Mouse (Mus musculus) forebrain, embryonic 11.5 days (tissue): Measurements from ENCODE around the gene Ttc25. TPM values are rescaled to one million over a fixed set of nuclear protein-coding genes. Genes with fewer than 3 reads are reported as not detected.

Experiments used
- ATAC-seq: fragments of 200-750 bp; cut with Nextera tagmentation; replicated peaks from 2 replicates; pipeline ENCODE4 v1.8.0; 2017; ENCODE audit warnings: moderate TSS enrichment; ENCODE audit not compliant: low FRiP score
- DNase-seq: peaks from one replicate; pipeline ENCODE4 v3.0.0-alpha.2; 2017; ENCODE audit warnings: low spot score
- H3K27ac ChIP-seq: fragments of 300-500 bp; sonication (generic); 2 replicates; pipeline ENCODE4 v1.5.1; 2014; ENCODE audit warnings: low read depth, low read length
- H3K27me3 ChIP-seq: fragments of 300-500 bp; sonication (generic); 2 replicates; pipeline ENCODE4 v1.6.1; 2014; ENCODE audit warnings: mild to moderate bottlenecking, low read length, mixed read lengths; ENCODE audit not compliant: control insufficient read depth, insufficient read depth
- H3K36me3 ChIP-seq: fragments of 300-500 bp; sonication (generic); 2 replicates; pipeline ENCODE4 v1.6.1; 2014; ENCODE audit warnings: mild to moderate bottlenecking, low read length, moderate library complexity, mixed read lengths; ENCODE audit not compliant: control insufficient read depth, insufficient read depth
- H3K4me1 ChIP-seq: fragments of 300-500 bp; sonication (generic); replicated peaks from 2 replicates; pipeline ENCODE4 v1.6.1; 2014; ENCODE audit warnings: low read length, mixed read lengths; ENCODE audit not compliant: control insufficient read depth, insufficient read depth
- H3K4me2 ChIP-seq: fragments of 300-500 bp; sonication (generic); 2 replicates; pipeline ENCODE4 v1.6.1; 2014; ENCODE audit warnings: low read depth, mild to moderate bottlenecking, low read length, moderate library complexity, mixed read lengths; ENCODE audit not compliant: severe bottlenecking
- H3K4me3 ChIP-seq: fragments of 300-500 bp; sonication (generic); 2 replicates; pipeline ENCODE4 v1.5.1; 2014; ENCODE audit warnings: low read depth, low read length
- H3K9ac ChIP-seq: fragments of 300-500 bp; sonication (generic); 2 replicates; pipeline ENCODE4 v1.6.1; 2014; ENCODE audit warnings: low read length
- H3K9me3 ChIP-seq: fragments of 300-500 bp; sonication (generic); 2 replicates; pipeline ENCODE4 v1.6.1; 2016; ENCODE audit warnings: low read length, mixed read lengths; ENCODE audit not compliant: control insufficient read depth
- WGBS: fragments of 180-500 bp; shearing (Covaris S2); extraction: QIAGEN DNeasy Blood & Tissue Kit; methylation state at CpG from one replicate; pipeline ENCODE4 v1.1.7; 2014; 5-methylcytosine and 5-hydroxymethylcytosine counted together
- polyA plus RNA-seq: library from polyadenylated mRNA; unstranded; fragments of >200 nt; fragmentation: Nextera tagmentation; extraction: Ambion mirVana; gene quantifications from 2 replicates; pipeline ENCODE4 v1.2.1, GENCODE M21; 2014

Gene Ttc25
- polyA plus RNA-seq = 1.3 and 1.9 TPM in 2 replicates

GRCm38 (mm10) chr11:100544832-100545745 is at the start of gene Ttc25:
TSS of gene Ttc25 (plus strand) at chr11:100545607.
- H3K27ac ChIP-seq = no peak within 1 kb of the TSS; the same call in 1 of the 2 replicates
- peak; percentile 96 for ATAC-seq
- 3% methylated on average over 28 of the region's 28 CpGs for WGBS

GRCm38 (mm10) chr11:100500241-100500640 is 45.2 kb upstream of the Ttc25 start:
- Histone ChIP-seq H3K4me1 (no peaks in the 10 kb centered on the region), H3K9ac (no peak overlapping the region), H3K27me3 (no peaks in the 10 kb centered on the region), H3K4me2 (no peak overlapping the region), H3K36me3 (peaks cover 29% of the 10 kb centered on the region; the same call in 1 of the 2 replicates), H3K27ac (no peak overlapping the region), H3K4me3 (no peak overlapping the region), H3K9me3 (no peaks in the 10 kb centered on the region)
- ATAC-seq = no peak
- DNase-seq = no peak
- WGBS = 75% methylated on average over 3 of the region's 3 CpGs

More at GRCm38 (mm10) chr11:100544832-100545745, at the start of gene Ttc25:
- Histone ChIP-seq H3K36me3 (no peaks in the 10 kb centered on the region), H3K9me3 (no peaks in the 10 kb centered on the region), H3K27me3 (no peaks in the 10 kb centered on the region), H3K4me2 (peak within 1 kb of the TSS; percentile 68), H3K4me3 (peak within 1 kb of the TSS; percentile 34), H3K9ac (peak within 1 kb of the TSS; percentile 43), H3K4me1 (peaks cover 3% of the 10 kb centered on the region; the same call in 1 of the 2 replicates)
- peak; percentile 94 for DNase-seq

GRCm38 (mm10) chr11:100500651-100501050 is 44.8 kb upstream of the Ttc25 start:
- Histone ChIP-seq H3K9ac (no peak overlapping the region), H3K27ac (no peak overlapping the region), H3K9me3 (no peaks in the 10 kb centered on the region), H3K4me3 (no peak overlapping the region), H3K36me3 (peaks cover 30% of the 10 kb centered on the region; the same call in 1 of the 2 replicates), H3K4me2 (no peak overlapping the region), H3K27me3 (no peaks in the 10 kb centered on the region), H3K4me1 (no peaks in the 10 kb centered on the region)
- DNase-seq = no peak
- 79% methylated on average over 7 of the region's 7 CpGs for WGBS
- no peak for ATAC-seq

- Histone ChIP-seq H3K36me3 (peaks cover 30% of the 10 kb centered on the region; the same call in 1 of the 2 replicates), H3K4me3 (no peak overlapping the region), H3K27ac (no peak overlapping the region), H3K27me3 (no peaks in the 10 kb centered on the region), H3K4me1 (no peaks in the 10 kb centered on the region), H3K9ac (no peak overlapping the region), H3K9me3 (no peaks in the 10 kb centered on the region), H3K4me2 (no peak overlapping the region)
- DNase-seq (no peak), ATAC-seq (no peak)
- WGBS = 11% methylated on average over 6 of the region's 6 CpGs
Measured at GRCm38 (mm10) chr11:100501321-100501720, 44.1 kb upstream of the Ttc25 start.

GRCm38 (mm10) chr11:100504990-100505660 is 40.3 kb upstream of the Ttc25 start:
- 97% methylated on average over 12 of the region's 12 CpGs for WGBS
- Histone ChIP-seq H3K4me1 (no peaks in the 10 kb centered on the region), H3K27ac (no peak overlapping the region), H3K36me3 (peaks cover 25% of the 10 kb centered on the region; the same call in 1 of the 2 replicates), H3K9ac (no peak overlapping the region), H3K4me3 (no peak overlapping the region), H3K27me3 (no peaks in the 10 kb centered on the region), H3K9me3 (no peaks in the 10 kb centered on the region), H3K4me2 (no peak overlapping the region)
- DNase-seq (no peak), ATAC-seq (no peak)

- Histone ChIP-seq H3K36me3 (peaks cover 25% of the 10 kb centered on the region; the same call in 1 of the 2 replicates), H3K4me1 (no peaks in the 10 kb centered on the region), H3K4me2 (no peak overlapping the region), H3K9ac (no peak overlapping the region), H3K4me3 (no peak overlapping the region), H3K9me3 (no peaks in the 10 kb centered on the region), H3K27me3 (no peaks in the 10 kb centered on the region), H3K27ac (no peak overlapping the region)
- ATAC-seq (no peak), DNase-seq (no peak)
- WGBS = 92% methylated on average over 8 of the region's 8 CpGs
Measured at GRCm38 (mm10) chr11:100505997-100506396, 39.4 kb upstream of the Ttc25 start.

GRCm38 (mm10) chr11:100510556-100510955 is 34.9 kb upstream of the Ttc25 start:
- peaks cover 23% of the 10 kb centered on the region; the same call in 1 of the 2 replicates for H3K36me3 ChIP-seq
- H3K27ac ChIP-seq = no peak overlapping the region
- ATAC-seq (no peak), DNase-seq (no peak)
- H3K4me3 ChIP-seq = no peak overlapping the region
- 94% methylated on average over 2 of the region's 2 CpGs for WGBS
- no peaks in the 10 kb centered on the region for H3K27me3 ChIP-seq
- H3K4me2 ChIP-seq = no peak overlapping the region
- H3K9me3 ChIP-seq = no peaks in the 10 kb centered on the region
- no peaks in the 10 kb centered on the region for H3K4me1 ChIP-seq
- H3K9ac ChIP-seq = no peak overlapping the region

- H3K4me3 ChIP-seq = no peak overlapping the region
- no peak for DNase-seq
Measured at GRCm38 (mm10) chr11:100512384-100512783, 33.0 kb upstream of the Ttc25 start.

More at GRCm38 (mm10) chr11:100512384-100512783, 33.0 kb upstream of the Ttc25 start:
- WGBS = 87% methylated on average over 1 of the region's 1 CpGs
- no peak overlapping the region for H3K9ac ChIP-seq
- H3K4me2 ChIP-seq = no peak overlapping the region
- no peak overlapping the region for H3K27ac ChIP-seq
- peaks cover 21% of the 10 kb centered on the region; the same call in 1 of the 2 replicates for H3K36me3 ChIP-seq
- H3K9me3 ChIP-seq = no peaks in the 10 kb centered on the region
- H3K4me1 ChIP-seq = no peaks in the 10 kb centered on the region
- no peaks in the 10 kb centered on the region for H3K27me3 ChIP-seq
- no peak for ATAC-seq
